Mouse (Mus musculus) neural tube, embryonic 14.5 days (tissue): ENCODE measurements around the gene Bicc1. TPM values are rescaled to one million over a fixed set of nuclear protein-coding genes. Genes with fewer than 3 reads are reported as not detected.

Experiments
- ATAC-seq: fragments of 200-750 bp; cut with Nextera tagmentation; 2 replicates; pipeline ENCODE4 v1.8.0; 2017; ENCODE audit warnings: low read depth, mild to moderate bottlenecking, moderate TSS enrichment, moderate library complexity
- H3K27ac ChIP-seq: fragments of 300-500 bp; sonication (generic); 2 replicates; pipeline ENCODE4 v1.5.1; 2014; ENCODE audit warnings: low read depth, mild to moderate bottlenecking, control low read depth, low read length, moderate library complexity, mixed read lengths
- H3K27me3 ChIP-seq: fragments of 300-500 bp; sonication (generic); 2 replicates; pipeline ENCODE4 v1.6.1; 2014; ENCODE audit warnings: low read length; ENCODE audit not compliant: control insufficient read depth, insufficient read depth
- H3K36me3 ChIP-seq: fragments of 300-500 bp; sonication (generic); 2 replicates; pipeline ENCODE4 v1.6.1; 2014; ENCODE audit warnings: low read length, mixed read lengths; ENCODE audit not compliant: control insufficient read depth, insufficient read depth
- H3K4me1 ChIP-seq: fragments of 300-500 bp; sonication (generic); 2 replicates; pipeline ENCODE4 v1.6.1; 2014; ENCODE audit warnings: low read length; ENCODE audit not compliant: control insufficient read depth, insufficient read depth
- H3K4me2 ChIP-seq: fragments of 300-500 bp; sonication (generic); 2 replicates; pipeline ENCODE4 v1.6.1; 2014; ENCODE audit warnings: mild to moderate bottlenecking, low read depth, low read length, control low read depth
- H3K4me3 ChIP-seq: fragments of 300-500 bp; sonication (generic); 2 replicates; pipeline ENCODE4 v1.5.1; 2014; ENCODE audit warnings: low read depth, low read length, control low read depth, mixed read lengths
- H3K9ac ChIP-seq: fragments of 300-500 bp; sonication (generic); replicated peaks from 2 replicates; pipeline ENCODE4 v1.6.1; 2014; ENCODE audit warnings: low read depth, mild to moderate bottlenecking, control low read depth, low read length, mixed read lengths
- H3K9me3 ChIP-seq: fragments of 300-500 bp; sonication (generic); 2 replicates; pipeline ENCODE4 v1.6.1; 2016; ENCODE audit warnings: low read length; ENCODE audit not compliant: control insufficient read depth
- whole genome bisulfite sequencing: fragments of 180-500 bp; shearing (Covaris S2); extraction: QIAGEN DNeasy Blood & Tissue Kit; methylation state at CpG from one replicate; pipeline ENCODE4 v1.1.7; 2014; 5-methylcytosine and 5-hydroxymethylcytosine counted together
- polyA plus RNA-seq: library from polyadenylated mRNA; unstranded; fragments of >200 nt; fragmentation: Nextera tagmentation; extraction: Ambion mirVana; gene quantifications from 2 replicates; pipeline ENCODE4 v1.2.1, GENCODE M21; 2014

Gene Bicc1
- polyA plus RNA-seq, 1 experiment from 2014 or later: 2.0 TPM

GRCm38 (mm10) chr10:71150486-71150885, 9.0 kb downstream of the Bicc1 start:
- WGBS: 90% methylated on average over 2 of the region's 2 CpGs
- no peaks in the 10 kb centered on the region for H3K9me3 ChIP-seq
- no peak for ATAC-seq

GRCm38 (mm10) chr10:71148951-71149603, 10.4 kb downstream of the Bicc1 start:
- H3K9ac ChIP-seq: no peak overlapping the region
- no peaks in the 10 kb centered on the region for H3K36me3 ChIP-seq
- no peaks in the 10 kb centered on the region for H3K4me1 ChIP-seq
- no peak overlapping the region for H3K4me2 ChIP-seq
- H3K27me3 ChIP-seq: no peaks in the 10 kb centered on the region
- no peaks in the 10 kb centered on the region for H3K9me3 ChIP-seq
- no peak overlapping the region for H3K4me3 ChIP-seq
- ATAC-seq: no peak
- WGBS: 94% methylated on average over 5 of the region's 5 CpGs
- no peak overlapping the region for H3K27ac ChIP-seq

More at GRCm38 (mm10) chr10:71150486-71150885, 9.0 kb downstream of the Bicc1 start:
- no peak overlapping the region for H3K27ac ChIP-seq
- H3K9ac ChIP-seq: no peak overlapping the region
- H3K4me2 ChIP-seq: no peak overlapping the region
- H3K36me3 ChIP-seq: no peaks in the 10 kb centered on the region
- H3K4me1 ChIP-seq: no peaks in the 10 kb centered on the region
- no peaks in the 10 kb centered on the region for H3K27me3 ChIP-seq
- H3K4me3 ChIP-seq: no peak overlapping the region

- no peak overlapping the region for H3K27ac ChIP-seq
- H3K4me2 ChIP-seq: no peak overlapping the region
- no peak overlapping the region for H3K9ac ChIP-seq
- no peaks in the 10 kb centered on the region for H3K9me3 ChIP-seq
- H3K36me3 ChIP-seq: no peaks in the 10 kb centered on the region
- H3K4me1 ChIP-seq: no peaks in the 10 kb centered on the region
- no peaks in the 10 kb centered on the region for H3K27me3 ChIP-seq
- no peak for ATAC-seq
- 93% methylated on average over 9 of the region's 9 CpGs for WGBS
- H3K4me3 ChIP-seq: no peak overlapping the region
Measured at GRCm38 (mm10) chr10:71148226-71148625, 11.3 kb downstream of the Bicc1 start.

GRCm38 (mm10) chr10:71146681-71147615, 12.6 kb downstream of the Bicc1 start:
- Histone ChIP-seq H3K27ac (no peak overlapping the region), H3K4me2 (no peak overlapping the region), H3K4me1 (no peaks in the 10 kb centered on the region), H3K9ac (no peak overlapping the region), H3K36me3 (no peaks in the 10 kb centered on the region), H3K4me3 (no peak overlapping the region), H3K27me3 (no peaks in the 10 kb centered on the region), H3K9me3 (no peaks in the 10 kb centered on the region)
- no peak for ATAC-seq
- 86% methylated on average over 15 of the region's 15 CpGs for WGBS

GRCm38 (mm10) chr10:71145801-71146200, 13.7 kb downstream of the Bicc1 start:
- 81% methylated on average over 11 of the region's 11 CpGs for WGBS
- no peaks in the 10 kb centered on the region for H3K27me3 ChIP-seq
- no peak for ATAC-seq

GRCm38 (mm10) chr10:71144191-71144590, 15.3 kb downstream of the Bicc1 start:
- H3K9me3 ChIP-seq: no peaks in the 10 kb centered on the region
- no peak overlapping the region for H3K27ac ChIP-seq
- ATAC-seq: no peak
- no peaks in the 10 kb centered on the region for H3K36me3 ChIP-seq
- H3K4me2 ChIP-seq: no peak overlapping the region
- H3K9ac ChIP-seq: no peak overlapping the region
- 96% methylated on average over 4 of the region's 4 CpGs for WGBS
- no peak overlapping the region for H3K4me3 ChIP-seq
- H3K27me3 ChIP-seq: no peaks in the 10 kb centered on the region
- H3K4me1 ChIP-seq: no peaks in the 10 kb centered on the region

More at GRCm38 (mm10) chr10:71145801-71146200, 13.7 kb downstream of the Bicc1 start:
- Histone ChIP-seq H3K9me3 (no peaks in the 10 kb centered on the region), H3K4me1 (no peaks in the 10 kb centered on the region), H3K36me3 (no peaks in the 10 kb centered on the region), H3K9ac (no peak overlapping the region), H3K4me2 (no peak overlapping the region), H3K27ac (no peak overlapping the region), H3K4me3 (no peak overlapping the region)

- H3K27me3 ChIP-seq: no peaks in the 10 kb centered on the region
- H3K27ac ChIP-seq: no peak overlapping the region
- no peaks in the 10 kb centered on the region for H3K9me3 ChIP-seq
- 94% methylated on average over 2 of the region's 2 CpGs for WGBS
- no peak for ATAC-seq
- no peaks in the 10 kb centered on the region for H3K36me3 ChIP-seq
- H3K4me1 ChIP-seq: no peaks in the 10 kb centered on the region
- H3K9ac ChIP-seq: no peak overlapping the region
- no peak overlapping the region for H3K4me2 ChIP-seq
- H3K4me3 ChIP-seq: no peak overlapping the region
Measured at GRCm38 (mm10) chr10:71142568-71142967, 16.9 kb downstream of the Bicc1 start.

- Histone ChIP-seq H3K4me2 (no peak overlapping the region), H3K9me3 (no peaks in the 10 kb centered on the region), H3K27me3 (no peaks in the 10 kb centered on the region), H3K27ac (no peak overlapping the region), H3K4me3 (no peak overlapping the region), H3K9ac (no peak overlapping the region), H3K4me1 (no peaks in the 10 kb centered on the region), H3K36me3 (no peaks in the 10 kb centered on the region)
- WGBS: 89% methylated on average over 6 of the region's 6 CpGs
- no peak for ATAC-seq
Measured at GRCm38 (mm10) chr10:71140281-71140845, 19.1 kb downstream of the Bicc1 start.

- Histone ChIP-seq H3K4me1 (no peaks in the 10 kb centered on the region), H3K9me3 (no peaks in the 10 kb centered on the region), H3K27ac (no peak overlapping the region), H3K4me2 (no peak overlapping the region), H3K9ac (no peak overlapping the region), H3K27me3 (no peaks in the 10 kb centered on the region), H3K36me3 (no peaks in the 10 kb centered on the region), H3K4me3 (no peak overlapping the region)
- WGBS: 89% methylated on average over 2 of the region's 2 CpGs
- ATAC-seq: no peak
Measured at GRCm38 (mm10) chr10:71138852-71139197, 20.7 kb downstream of the Bicc1 start.
